Mouse (Mus musculus): ENCODE data around the gene Blvrb. TPM values are rescaled to one million over a fixed set of nuclear protein-coding genes. Genes with fewer than 3 reads are reported as not detected.

The Blvrb gene
- polyA plus RNA-seq (2012; fragmentation: generic; extraction: Trizol): 78.4 TPM
- long read RNA-seq, experiment 1, transcript Blvrb-201 (5 exons, 1,028 nt): major isoform, 68 of 73 reads
- long read RNA-seq, experiment 1, partial matches to known transcripts: 4 of 73 reads
- long read RNA-seq, experiment 1, other reads (novel, unspliced or antisense): 1 of 73 reads
- long read RNA-seq, experiment 2, transcript Blvrb-201 (5 exons, 1,028 nt): major isoform, 9 of 9 reads
- long read RNA-seq, experiment 2, partial matches to known transcripts: 0 of 9 reads
- long read RNA-seq, experiment 2, other reads (novel, unspliced or antisense): 0 of 9 reads

GRCm38 (mm10) chr7:27447419-27448286 is at the start of gene Blvrb, which contains the start of gene Sptbn4:
TSS of gene Blvrb (plus strand) at chr7:27447978.
TSS of gene Sptbn4 (minus strand) at chr7:27447686.
- Histone ChIP-seq H3K36me3 (ENCODE audit: control insufficient read depth, insufficient read depth) (no peaks in the 10 kb centered on the region), H3ac (ENCODE audit: control insufficient read depth, insufficient read length, low read depth) (peak within 1 kb of the TSS; percentile 69), H3K27me3 (ENCODE audit: control insufficient read depth, insufficient read depth, insufficient read length) (peaks cover 11% of the 10 kb centered on the region), H3K4me3 (ENCODE audit: insufficient read depth, poor library complexity, severe bottlenecking) (peak within 1 kb of the TSS; percentile 32), H3K79me2 (ENCODE audit: control insufficient read depth, insufficient read depth) (no peaks in the 10 kb centered on the region), H3K79me3 (ENCODE audit: low read depth) (no peaks in the 10 kb centered on the region)
- peak; percentile 32 for TF ChIP-seq MAX (IDR thresholded peaks at IDR 0.05)
- TF ChIP-seq FOSL1 (IDR thresholded peaks at IDR 0.05; ENCODE audit: insufficient read depth, low read length, poor library complexity, severe bottlenecking): no peak

GRCm38 (mm10) chr7:27400545-27400944 is 47.2 kb upstream of the Blvrb start:
- no peak overlapping the region for H3ac ChIP-seq (ENCODE audit: control insufficient read depth, insufficient read length, low read depth)
- TF ChIP-seq FOSL1 (IDR thresholded peaks at IDR 0.05; ENCODE audit: insufficient read depth, low read length, poor library complexity, severe bottlenecking) (no peak), CTCF (IDR thresholded peaks at IDR 0.05; ENCODE audit: control insufficient read depth, insufficient read depth, insufficient read length) (no peak), USF1 (IDR thresholded peaks at IDR 0.05; ENCODE audit: low read depth) (no peak), MAX (IDR thresholded peaks at IDR 0.05) (no peak), CEBPB (IDR thresholded peaks at IDR 0.05; ENCODE audit: low read depth) (no peak), MYOG (IDR thresholded peaks at IDR 0.05; ENCODE audit: control insufficient read depth, extremely low read depth, insufficient read length) (no peak), MYOD1 (IDR thresholded peaks at IDR 0.05; ENCODE audit: control insufficient read depth, insufficient read length, low read depth) (no peak)
- no peaks in the 10 kb centered on the region for H3K79me3 ChIP-seq (ENCODE audit: low read depth)
- no peaks in the 10 kb centered on the region for H3K79me2 ChIP-seq (ENCODE audit: control insufficient read depth, insufficient read depth)
- no peaks in the 10 kb centered on the region for H3K36me3 ChIP-seq (ENCODE audit: control insufficient read depth, insufficient read depth)
- H3K27me3 ChIP-seq (ENCODE audit: control insufficient read depth, insufficient read depth, insufficient read length): peaks cover 16% of the 10 kb centered on the region
- no peak overlapping the region for H3K4me3 ChIP-seq (ENCODE audit: insufficient read depth, poor library complexity, severe bottlenecking)

- Histone ChIP-seq H3K79me3 (ENCODE audit: low read depth) (no peaks in the 10 kb centered on the region), H3K79me2 (ENCODE audit: control insufficient read depth, insufficient read depth) (no peaks in the 10 kb centered on the region), H3ac (ENCODE audit: control insufficient read depth, insufficient read length, low read depth) (no peak overlapping the region), H3K27me3 (ENCODE audit: control insufficient read depth, insufficient read depth, insufficient read length) (peaks cover 8% of the 10 kb centered on the region), H3K36me3 (ENCODE audit: control insufficient read depth, insufficient read depth) (no peaks in the 10 kb centered on the region), H3K4me3 (ENCODE audit: insufficient read depth, poor library complexity, severe bottlenecking) (no peak overlapping the region)
- no peak for TF ChIP-seq USF1 (IDR thresholded peaks at IDR 0.05; ENCODE audit: low read depth)
- peak; percentile 41 for TF ChIP-seq CTCF (IDR thresholded peaks at IDR 0.05; ENCODE audit: control insufficient read depth, insufficient read depth, insufficient read length)
Measured at GRCm38 (mm10) chr7:27402675-27403074, 45.1 kb upstream of the Blvrb start.

- H3K4me3 ChIP-seq (ENCODE audit: insufficient read depth, poor library complexity, severe bottlenecking): no peak overlapping the region
- no peak for TF ChIP-seq USF1 (IDR thresholded peaks at IDR 0.05; ENCODE audit: low read depth)
- H3K79me3 ChIP-seq (ENCODE audit: low read depth): no peaks in the 10 kb centered on the region
- no peak overlapping the region for H3ac ChIP-seq (ENCODE audit: control insufficient read depth, insufficient read length, low read depth)
- no peaks in the 10 kb centered on the region for H3K79me2 ChIP-seq (ENCODE audit: control insufficient read depth, insufficient read depth)
- no peaks in the 10 kb centered on the region for H3K36me3 ChIP-seq (ENCODE audit: control insufficient read depth, insufficient read depth)
- peaks cover 20% of the 10 kb centered on the region for H3K27me3 ChIP-seq (ENCODE audit: control insufficient read depth, insufficient read depth, insufficient read length)
Measured at GRCm38 (mm10) chr7:27404203-27404942, 43.4 kb upstream of the Blvrb start.

- H3K27me3 ChIP-seq (ENCODE audit: control insufficient read depth, insufficient read depth, insufficient read length): peaks cover 20% of the 10 kb centered on the region
- no peaks in the 10 kb centered on the region for H3K36me3 ChIP-seq (ENCODE audit: control insufficient read depth, insufficient read depth)
- no peak overlapping the region for H3ac ChIP-seq (ENCODE audit: control insufficient read depth, insufficient read length, low read depth)
- H3K79me3 ChIP-seq (ENCODE audit: low read depth): no peaks in the 10 kb centered on the region
- no peaks in the 10 kb centered on the region for H3K79me2 ChIP-seq (ENCODE audit: control insufficient read depth, insufficient read depth)
- H3K4me3 ChIP-seq (ENCODE audit: insufficient read depth, poor library complexity, severe bottlenecking): no peak overlapping the region
- no peak for TF ChIP-seq USF1 (IDR thresholded peaks at IDR 0.05; ENCODE audit: low read depth)
- TF ChIP-seq MYOG (IDR thresholded peaks at IDR 0.05; ENCODE audit: control insufficient read depth, extremely low read depth, insufficient read length): no peak
- TF ChIP-seq FOSL1 (IDR thresholded peaks at IDR 0.05; ENCODE audit: insufficient read depth, low read length, poor library complexity, severe bottlenecking): no peak
- no peak for TF ChIP-seq MYOD1 (IDR thresholded peaks at IDR 0.05; ENCODE audit: control insufficient read depth, insufficient read length, low read depth)
- TF ChIP-seq MAX (IDR thresholded peaks at IDR 0.05): no peak
- TF ChIP-seq CTCF (IDR thresholded peaks at IDR 0.05; ENCODE audit: control insufficient read depth, insufficient read depth, insufficient read length): no peak
Measured at GRCm38 (mm10) chr7:27406481-27406880, 41.3 kb upstream of the Blvrb start.

Measured in C2C12 (cell line).